Mouse (Mus musculus): ENCODE measurements around the gene Tnfsf15. TPM values are rescaled to one million over a fixed set of nuclear protein-coding genes. Genes with fewer than 3 reads are reported as not detected.
A peak's percentile ranks its signal among the peaks of the same experiment; 100 is the strongest.

The Tnfsf15 gene
- total RNA-seq, 2 experiments from 2014 or later: 0.08 TPM; not detected in 1

GRCm38 (mm10) chr4:63742101-63742500 lies 2.8 kb downstream of the Tnfsf15 start:
- no peak for DNase-seq

- no peak for DNase-seq
These were observed 4.2 kb downstream of the Tnfsf15 start for GRCm38 (mm10) chr4:63740761-63741160.

GRCm38 (mm10) chr4:63740001-63740400 lies 4.9 kb downstream of the Tnfsf15 start:
- no peak for DNase-seq

- DNase-seq: peak; percentile 46
These were observed 5.4 kb downstream of the Tnfsf15 start for GRCm38 (mm10) chr4:63739524-63739923.

GRCm38 (mm10) chr4:63738364-63738997 lies 6.4 kb downstream of the Tnfsf15 start:
- no peak for DNase-seq

- DNase-seq: no peak
These were observed 13.6 kb downstream of the Tnfsf15 start for GRCm38 (mm10) chr4:63731299-63731698.

- no peak for DNase-seq
These were observed 18.2 kb downstream of the Tnfsf15 start for GRCm38 (mm10) chr4:63726727-63727126.

- no peak for DNase-seq
These were observed 18.9 kb downstream of the Tnfsf15 start for GRCm38 (mm10) chr4:63725981-63726380.

- peak; percentile 13 for DNase-seq
These were observed 26.8 kb downstream of the Tnfsf15 start for GRCm38 (mm10) chr4:63717922-63718643.

GRCm38 (mm10) chr4:63711886-63712285 lies 33.0 kb downstream of the Tnfsf15 start:
- DNase-seq: no peak

GRCm38 (mm10) chr4:63710431-63711220 lies 34.3 kb downstream of the Tnfsf15 start:
- DNase-seq: no peak

GRCm38 (mm10) chr4:63706279-63706971 lies 38.5 kb downstream of the Tnfsf15 start:
- no peak for DNase-seq

- no peak for DNase-seq
These were observed 40.7 kb downstream of the Tnfsf15 start for GRCm38 (mm10) chr4:63704232-63704631.

- DNase-seq: no peak
These were observed 41.2 kb downstream of the Tnfsf15 start for GRCm38 (mm10) chr4:63703686-63704085.

GRCm38 (mm10) chr4:63702006-63702704 lies 42.8 kb downstream of the Tnfsf15 start:
- no peak for DNase-seq

GRCm38 (mm10) chr4:63699749-63700148 lies 45.2 kb downstream of the Tnfsf15 start:
- no peak for DNase-seq

- no peak for DNase-seq
These were observed 48.0 kb downstream of the Tnfsf15 start for GRCm38 (mm10) chr4:63696921-63697320.

- no peak for DNase-seq
These were observed 52.6 kb downstream of the Tnfsf15 start for GRCm38 (mm10) chr4:63692351-63692750.

- DNase-seq: no peak
These were observed 57.5 kb downstream of the Tnfsf15 start for GRCm38 (mm10) chr4:63687429-63687828.

- no peak for DNase-seq
These were observed 58.8 kb downstream of the Tnfsf15 start for GRCm38 (mm10) chr4:63686157-63686556.

- DNase-seq: no peak
These were observed 59.7 kb downstream of the Tnfsf15 start for GRCm38 (mm10) chr4:63685253-63685525.

Data from gastrocnemius, postnatal 25 days (tissue).